Mouse (Mus musculus): ENCODE data around the gene Zfp874b. TPM values are rescaled to one million over a fixed set of nuclear protein-coding genes. Genes with fewer than 3 reads are reported as not detected.
"Not testable (repeated sequence)": the region's sequence is repeated elsewhere in the genome, so short reads cannot be mapped to it uniquely, and the experiment has no call there.

Gene Zfp874b
- 10 to 100 TPM; 14.8 to 19.0 TPM for total RNA-seq (2021)
- long read RNA-seq, partial matches to known transcripts, result 1 of 2 reads
- long read RNA-seq, other reads (novel, unspliced or antisense), result 1 of 2 reads

- peak; percentile 80 to 96 for DNase-seq (ENCODE audit: low spot score in 2 of 2)
Observed at GRCm38 (mm10) chr13:67483625-67484423, at the start of gene Zfp874b. Gene Zfp874b (minus strand): TSS chr13:67484258.

- no peak for DNase-seq (ENCODE audit: low spot score in 2 of 2)
Observed at GRCm38 (mm10) chr13:67527049-67527730, 43.1 kb upstream of the Zfp874b start.

- DNase-seq (ENCODE audit: low spot score in 2 of 2), result peak; percentile 92 to 96
Observed at GRCm38 (mm10) chr13:67525753-67526410, 41.8 kb upstream of the Zfp874b start, which contains the start of the genes Gm26965 and Zfp87. Gene Gm26965 (minus strand): TSS chr13:67526151. Gene Zfp87 (minus strand): TSS chr13:67526177.

GRCm38 (mm10) chr13:67500908-67501307 is 16.9 kb upstream of the Zfp874b start:
- no peak for DNase-seq (ENCODE audit: low spot score in 2 of 2)

- DNase-seq (ENCODE audit: low spot score in 2 of 2), result peak; percentile 89 to 94
Observed at GRCm38 (mm10) chr13:67500084-67500719, 16.1 kb upstream of the Zfp874b start, which contains the start of gene Zfp58. Gene Zfp58 (minus strand): TSS chr13:67500555.

- DNase-seq (ENCODE audit: low spot score in 2 of 2), result no peak
Observed at GRCm38 (mm10) chr13:67495631-67496030, 11.6 kb upstream of the Zfp874b start.

- DNase-seq (ENCODE audit: low spot score in 2 of 2), result no peak
Observed at GRCm38 (mm10) chr13:67484424-67484811, 360 bp upstream of the Zfp874b start.

GRCm38 (mm10) chr13:67481528-67481927 is 2.5 kb downstream of the Zfp874b start:
- no peak for DNase-seq (ENCODE audit: low spot score in 2 of 2)

GRCm38 (mm10) chr13:67469274-67469673 is 14.8 kb downstream of the Zfp874b start:
- no peak for DNase-seq (ENCODE audit: low spot score in 2 of 2)

GRCm38 (mm10) chr13:67463506-67464185 is 20.4 kb downstream of the Zfp874b start:
- DNase-seq (ENCODE audit: low spot score in 2 of 2), result not testable (repeated sequence)

- no peak for DNase-seq (ENCODE audit: low spot score in 2 of 2)
Observed at GRCm38 (mm10) chr13:67452021-67452309, 32.1 kb downstream of the Zfp874b start.

- DNase-seq (ENCODE audit: low spot score in 2 of 2), result peak; percentile 85 to 97
Observed at GRCm38 (mm10) chr13:67451172-67452020, 32.7 kb downstream of the Zfp874b start, which contains the start of gene Zfp874a. Gene Zfp874a (minus strand): TSS chr13:67451624.

- DNase-seq (ENCODE audit: low spot score in 2 of 2), result not testable (repeated sequence)
Observed at GRCm38 (mm10) chr13:67437095-67437494, 47.0 kb downstream of the Zfp874b start.

GRCm38 (mm10) chr13:67428116-67428515 is 55.9 kb downstream of the Zfp874b start:
- DNase-seq (ENCODE audit: low spot score in 2 of 2), result no peak

- not testable (repeated sequence) for DNase-seq (ENCODE audit: low spot score in 2 of 2)
Observed at GRCm38 (mm10) chr13:67425699-67426098, 58.4 kb downstream of the Zfp874b start.

- not testable (repeated sequence) for DNase-seq (ENCODE audit: low spot score in 2 of 2)
Observed at GRCm38 (mm10) chr13:67422532-67422931, 61.5 kb downstream of the Zfp874b start.
